ENCODE assay signal across 8 mouse cellular contexts in the genomic region with DNA sequence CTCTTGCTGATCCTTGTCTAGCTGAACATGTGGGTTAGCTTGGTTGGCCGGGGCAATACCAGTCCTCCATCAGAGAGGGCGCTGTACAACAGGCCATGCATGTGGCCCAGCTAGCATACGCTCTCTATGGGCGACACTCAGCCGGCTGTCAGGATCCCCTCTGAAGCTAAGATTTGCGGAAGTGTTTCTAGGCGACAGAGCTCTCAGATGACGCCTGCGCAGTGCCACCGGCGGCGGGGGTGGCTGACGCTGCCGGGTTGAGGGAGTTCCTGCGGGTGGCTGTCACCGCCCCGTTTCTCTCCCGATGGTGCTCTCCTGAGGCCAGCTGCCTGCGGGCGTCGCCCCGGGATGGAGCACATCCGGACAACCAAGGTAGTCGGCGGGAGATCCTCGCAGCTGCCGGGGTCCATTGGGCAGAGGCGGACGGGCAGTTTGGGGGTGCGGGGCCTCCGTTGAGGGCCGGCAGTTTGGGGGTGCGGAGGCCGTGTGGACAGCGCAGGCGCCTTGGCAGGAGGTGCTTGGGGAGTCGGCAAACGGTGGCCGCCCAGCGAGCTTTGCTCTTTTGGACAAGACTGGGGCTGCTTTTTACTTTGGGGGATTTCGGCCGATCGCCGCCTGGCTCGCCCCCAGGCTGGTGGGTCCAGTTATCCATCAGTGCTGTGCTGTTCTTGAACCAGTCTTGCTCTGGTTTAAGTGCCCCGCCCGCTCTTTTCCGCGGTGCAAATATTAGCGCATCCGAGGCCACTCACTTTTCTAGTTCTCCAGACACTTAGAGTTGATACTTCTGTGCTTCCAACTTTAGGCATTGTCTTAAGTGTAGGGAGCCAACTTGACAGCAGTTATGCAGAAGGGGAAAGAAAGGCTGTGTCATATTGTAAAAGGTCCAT. TPM values are rescaled to one million over a fixed set of nuclear protein-coding genes. Genes with fewer than 3 reads are reported as not detected.
DNase-seq lines count a peak whose midpoint lies in the region; ATAC-seq and TF ChIP-seq lines count a peak whose summit lies in the region.

A gene (plus strand): TSS at position 239 of the 887 bp plus-strand sequence.

- WGBS in forebrain, embryonic 10.5 days, result under 1% methylated on average over 51 of the region's 51 CpGs
- under 1% methylated on average over 51 of the region's 51 CpGs for WGBS in heart, embryonic 15.5 days
- WGBS in liver, embryonic 14.5 days (ENCODE audit: insufficient replicate concordance), result under 1% methylated on average over 51 of the region's 51 CpGs
- under 1% methylated on average over 51 of the region's 51 CpGs for WGBS in neural tube, embryonic 11.5 days
- 1% methylated on average over 51 of the region's 51 CpGs for WGBS in stomach, postnatal 0 days

- peak; percentile 99 for TF ChIP-seq CTCF in liver, embryonic 14.5 days (IDR thresholded peaks at IDR 0.05; ENCODE audit: low read depth)
- TF ChIP-seq CTCF in stomach, postnatal 0 days (IDR thresholded peaks at IDR 0.05; ENCODE audit: low read depth), result peak; percentile 97

- no peaks in the 10 kb centered on the region for H3K36me3 ChIP-seq in forebrain, embryonic 10.5 days (replicated peaks)
- no peaks in the 10 kb centered on the region for H3K36me3 ChIP-seq in heart, embryonic 15.5 days
- no peaks in the 10 kb centered on the region for H3K36me3 ChIP-seq in liver, embryonic 14.5 days (replicated peaks; ENCODE audit: control insufficient read depth, insufficient read depth, low read depth)
- H3K36me3 ChIP-seq in neural tube, embryonic 11.5 days (ENCODE audit: control insufficient read depth, insufficient read depth, low read length), result no peaks in the 10 kb centered on the region
- no peaks in the 10 kb centered on the region for H3K36me3 ChIP-seq in stomach, postnatal 0 days (ENCODE audit: control insufficient read depth, insufficient read depth, low read length)

- peak within 1 kb of the TSS; percentile 91 for H3K27ac ChIP-seq in forebrain, embryonic 10.5 days
- peak within 1 kb of the TSS; percentile 82 for H3K27ac ChIP-seq in heart, embryonic 15.5 days
- peak within 1 kb of the TSS; percentile 67 for H3K27ac ChIP-seq in liver, embryonic 14.5 days
- peak within 1 kb of the TSS; percentile 39; the same call in 1 of the 2 replicates for H3K27ac ChIP-seq in neural tube, embryonic 11.5 days (ENCODE audit: low read depth, low read length)
- peak within 1 kb of the TSS; percentile 86 for H3K27ac ChIP-seq in stomach, postnatal 0 days (replicated peaks)

- H3K9ac ChIP-seq in heart, embryonic 15.5 days, result peak within 1 kb of the TSS; percentile 80
- peak within 1 kb of the TSS; percentile 80 for H3K9ac ChIP-seq in liver, embryonic 14.5 days (replicated peaks)
- peak within 1 kb of the TSS; percentile 70 for H3K9ac ChIP-seq in neural tube, embryonic 11.5 days (ENCODE audit: low read length)
- peak within 1 kb of the TSS; percentile 83 for H3K9ac ChIP-seq in stomach, postnatal 0 days (ENCODE audit: low read length)

- peak; percentile 100 for ATAC-seq in heart, embryonic 15.5 days (replicated peaks; ENCODE audit: insufficient number of reproducible peaks, insufficient read depth, low FRiP score, low read depth)
- peak; percentile 100 for ATAC-seq in liver, embryonic 14.5 days (ENCODE audit: insufficient read depth)
- ATAC-seq in neural tube, embryonic 11.5 days (ENCODE audit: insufficient read depth, low FRiP score, low TSS enrichment), result peak; percentile 93
- ATAC-seq in stomach, postnatal 0 days (ENCODE audit: low FRiP score, low TSS enrichment), result peak; percentile 99

- DNase-seq in CD8-positive naive resting alpha-beta T cell, adult 2 months (ENCODE audit: low read depth in 2 of 2, low spot score in 2 of 2), result peak; percentile 91 to 94
- DNase-seq in c-Kit-positive CD71-negative TER-119-negative erythroid progenitor cells, embryonic 14.5 days (ENCODE audit: low read depth), result peak; percentile 98
- peak; percentile 96 for DNase-seq in forebrain, embryonic 10.5 days (ENCODE audit: extremely low spot score, low spot score)
- peak; percentile 95 to 97 for DNase-seq in kidney, postnatal 25 days
- DNase-seq in liver, embryonic 14.5 days (ENCODE audit: low read depth in 3 of 3, low spot score in 3 of 3), result peak; percentile 97 to 98 (median 97)
- peak; percentile 97 for DNase-seq in neural tube, embryonic 11.5 days (ENCODE audit: low spot score)
- peak; percentile 98 for DNase-seq in stomach, postnatal 0 days (ENCODE audit: low spot score)

- TF ChIP-seq EP300 in liver, embryonic 14.5 days (IDR thresholded peaks at IDR 0.05; ENCODE audit: low read depth), result no peak
- no peak for TF ChIP-seq EP300 in stomach, postnatal 0 days (optimal IDR thresholded peaks at IDR 0.05)

- H3K9me3 ChIP-seq in forebrain, embryonic 10.5 days, result no peaks in the 10 kb centered on the region
- H3K9me3 ChIP-seq in heart, embryonic 15.5 days (replicated peaks), result no peaks in the 10 kb centered on the region
- no peaks in the 10 kb centered on the region for H3K9me3 ChIP-seq in liver, embryonic 14.5 days (ENCODE audit: control insufficient read depth, low read length)
- H3K9me3 ChIP-seq in neural tube, embryonic 11.5 days (ENCODE audit: control insufficient read depth, low read length), result no peaks in the 10 kb centered on the region
- H3K9me3 ChIP-seq in stomach, postnatal 0 days (ENCODE audit: control insufficient read depth, low read length), result no peaks in the 10 kb centered on the region

- peaks cover 13% of the 10 kb centered on the region for H3K4me1 ChIP-seq in forebrain, embryonic 10.5 days
- H3K4me1 ChIP-seq in heart, embryonic 15.5 days (replicated peaks), result peaks cover 8% of the 10 kb centered on the region; the same call in 1 of the 2 replicates
- peaks cover 3 to 13% of the 10 kb centered on the region in 2 experiments for H3K4me1 ChIP-seq in liver, embryonic 14.5 days (replicated peaks; ENCODE audit: control insufficient read depth in 2 of 2, insufficient read depth in 2 of 2, low read length in 1 of 2)
- no peaks in the 10 kb centered on the region; the same call in 1 of the 2 replicates for H3K4me1 ChIP-seq in neural tube, embryonic 11.5 days (ENCODE audit: control insufficient read depth, insufficient read depth, low read length)
- H3K4me1 ChIP-seq in stomach, postnatal 0 days (replicated peaks; ENCODE audit: control insufficient read depth, insufficient read depth), result no peaks in the 10 kb centered on the region

- no peaks in the 10 kb centered on the region for H3K27me3 ChIP-seq in forebrain, embryonic 10.5 days (ENCODE audit: poor library complexity, severe bottlenecking)
- no peaks in the 10 kb centered on the region for H3K27me3 ChIP-seq in heart, embryonic 15.5 days
- H3K27me3 ChIP-seq in liver, embryonic 14.5 days (ENCODE audit: control insufficient read depth, insufficient read depth, low read length), result no peaks in the 10 kb centered on the region
- H3K27me3 ChIP-seq in neural tube, embryonic 11.5 days (ENCODE audit: control insufficient read depth, insufficient read depth, low read length), result no peaks in the 10 kb centered on the region
- H3K27me3 ChIP-seq in stomach, postnatal 0 days (ENCODE audit: control insufficient read depth, insufficient read depth, low read length), result no peaks in the 10 kb centered on the region

- peak within 1 kb of the TSS; percentile 71 for H3K4me2 ChIP-seq in heart, embryonic 15.5 days
- peak within 1 kb of the TSS; percentile 86 for H3K4me2 ChIP-seq in liver, embryonic 14.5 days (ENCODE audit: low read depth)
- H3K4me2 ChIP-seq in neural tube, embryonic 11.5 days (ENCODE audit: low read depth), result peak within 1 kb of the TSS; percentile 56
- H3K4me2 ChIP-seq in stomach, postnatal 0 days (replicated peaks; ENCODE audit: low read depth), result peak within 1 kb of the TSS; percentile 53

- H3K4me3 ChIP-seq in forebrain, embryonic 10.5 days, result peak within 1 kb of the TSS; percentile 82
- H3K4me3 ChIP-seq in heart, embryonic 15.5 days, result peak within 1 kb of the TSS; percentile 91
- peak within 1 kb of the TSS; percentile 83 to 91 for H3K4me3 ChIP-seq in liver, embryonic 14.5 days (ENCODE audit: insufficient read depth in 1 of 2, low read depth in 2 of 2, low read length in 2 of 2)
- peak within 1 kb of the TSS; percentile 68 for H3K4me3 ChIP-seq in neural tube, embryonic 11.5 days (ENCODE audit: low read depth, low read length)
- peak within 1 kb of the TSS; percentile 89 for H3K4me3 ChIP-seq in stomach, postnatal 0 days (ENCODE audit: low read depth, low read length)

RNA-seq across cellular contexts. Expression of the gene that starts here (rescaled TPM):
- polyA plus RNA-seq in forebrain, embryonic 10.5 days (2016; fragmentation: Nextera tagmentation; extraction: Ambion mirVana), result 27.5 and 27.6 TPM in 2 replicates
- 23.9 and 26.3 TPM in 2 replicates for polyA plus RNA-seq in heart, embryonic 15.5 days (2015; fragmentation: Nextera tagmentation; extraction: Ambion mirVana)
- 5.1 and 7.8 TPM in 2 replicates for polyA plus RNA-seq in liver, embryonic 14.5 days (2012; rRNA removed)
- 13.4 and 14.0 TPM in 2 replicates for polyA plus RNA-seq in liver, embryonic 14.5 days (2014; fragmentation: Nextera tagmentation; extraction: Ambion mirVana)
- 52.7 and 54.0 TPM in 2 replicates for polyA plus RNA-seq in neural tube, embryonic 11.5 days (2014; fragmentation: Nextera tagmentation; extraction: Ambion mirVana)
- polyA plus RNA-seq in stomach, postnatal 0 days (2015; fragmentation: Nextera tagmentation; extraction: Ambion mirVana), result 31.4 and 31.6 TPM in 2 replicates

Comparison
In these comparisons a context has a peak if more than half of its experiments do, and no peak if none do; other contexts are left out.
1. Peak in every context shown above with its lines: DNase-seq, ATAC-seq, H3K4me3 ChIP-seq and H3K27ac ChIP-seq.
2. H3K27ac ChIP-seq: peak in every context shown above with its lines; median percentile 91 in forebrain, embryonic 10.5 days; 86 in stomach, postnatal 0 days; 82 in heart, embryonic 15.5 days; 67 in liver, embryonic 14.5 days; 39 in neural tube, embryonic 11.5 days.